In genomic region chr16:32143766-32144165, GRCm38 (mm10) we compare ENCODE assay signal across 28 mouse cellular contexts. TPM values are rescaled to one million over a fixed set of nuclear protein-coding genes. Genes with fewer than 3 reads are reported as not detected.
DNase-seq lines count a peak whose midpoint lies in the region; ATAC-seq and TF ChIP-seq lines count a peak whose summit lies in the region.
"Had no signal": no experiment of that assay in that cellular context is flagged by ENCODE, and none has a peak within 500 bp of the region (broad histone marks: within the 10 kb centered on the region; RNA-seq: fewer than 3 reads in every experiment).

No protein-coding gene starts in this region.

- H3K36me3 ChIP-seq in testis, adult 2 months (ENCODE audit: control insufficient read depth, insufficient read depth, low read length) = no peaks in the 10 kb centered on the region

- intact Hi-C loops in gastrocnemius, postnatal 36 days (cut with DNase I) = loop anchor here (10.0 kb wide), 1 partner anchor 351 kb away; the partner anchor contains the start of gene Zdhhc19

- no peak for ATAC-seq in cerebellum, adult (ENCODE audit: insufficient number of reproducible peaks, low FRiP score, low TSS enrichment)
- ATAC-seq: forebrain, embryonic 16.5 days; hindbrain, postnatal 0 days had no signal

- no peaks in the 10 kb centered on the region for H3K27me3 ChIP-seq in cerebellum, adult 2 months (ENCODE audit: control insufficient read depth, insufficient read depth, low read length)
- H3K27me3 ChIP-seq in testis, adult 2 months (ENCODE audit: control insufficient read depth, insufficient read depth, low read length) = no peaks in the 10 kb centered on the region
- H3K27me3 ChIP-seq: CH12.LX; embryonic facial prominence, embryonic 15.5 days; hindbrain, embryonic 13.5 days; kidney, embryonic 15.5 days had no signal

- DNase-seq in cerebellum, adult 2 months = peak; percentile 49 to 50
- DNase-seq in testis, postnatal 10 days (ENCODE audit: low spot score) = no peak
- peak; percentile 59 for DNase-seq in cerebellum, adult 9-11 months
- no peak for DNase-seq in left cerebral cortex, adult 11 months (ENCODE audit: low spot score)
- DNase-seq in gastrocnemius, postnatal 36 days = no peak
- DNase-seq: adrenal gland, postnatal 10 days; embryo, embryonic 11 days; gastrocnemius, postnatal 14 days; heart, adult 18-20 months; heart, postnatal 10 days; kidney, adult 18-20 months had no signal

- H3K27ac ChIP-seq in cerebellum, adult 2 months (ENCODE audit: insufficient read depth, low read length) = no peak overlapping the region
- H3K27ac ChIP-seq in testis, adult 2 months (ENCODE audit: control insufficient read depth, insufficient read depth, low read depth, low read length) = no peak overlapping the region
- H3K27ac ChIP-seq: embryonic facial prominence, embryonic 15.5 days; forebrain, embryonic 10.5 days; heart, embryonic 10.5 days; hindbrain, embryonic 13.5 days; hindbrain, postnatal 0 days; kidney, embryonic 15.5 days had no signal

- 58% methylated on average over 15 of the region's 15 CpGs for WGBS in cerebellum, adult 2 months

- no peak for TF ChIP-seq CTCF in cerebellum, adult 2 months (IDR thresholded peaks at IDR 0.05; ENCODE audit: borderline replicate concordance, insufficient read depth, low read depth, low read length)
- no peak for TF ChIP-seq CTCF in testis, adult 2 months (IDR thresholded peaks at IDR 0.05; ENCODE audit: control insufficient read depth, insufficient read depth, insufficient replicate concordance, low read depth, low read length)

- H3K4me1 ChIP-seq in cerebellum, adult 2 months (ENCODE audit: control insufficient read depth, insufficient read depth, low read length) = no peaks in the 10 kb centered on the region
- H3K4me1 ChIP-seq in testis, adult 2 months (ENCODE audit: control insufficient read depth, insufficient read depth, low read length) = peaks cover 18% of the 10 kb centered on the region
- H3K4me1 ChIP-seq: embryonic facial prominence, embryonic 15.5 days; hindbrain, embryonic 13.5 days; kidney, embryonic 15.5 days had no signal

- no peak for TF ChIP-seq POLR2A in cerebellum, adult 2 months (IDR thresholded peaks at IDR 0.05; ENCODE audit: borderline replicate concordance, insufficient read depth, low read length)
- no peak for TF ChIP-seq POLR2A in testis, adult 2 months (IDR thresholded peaks at IDR 0.05; ENCODE audit: control insufficient read depth, low read depth, low read length)

- H3K4me3 ChIP-seq in cerebellum, adult 2 months (replicated peaks; ENCODE audit: insufficient read depth, low read depth, low read length) = no peak overlapping the region
- peak overlapping the region; percentile 72 for H3K4me3 ChIP-seq in testis, adult 2 months (ENCODE audit: control insufficient read depth, low read depth, low read length)
- H3K4me3 ChIP-seq: embryonic facial prominence, embryonic 15.5 days; erythroblast, embryonic 14.5 days; forebrain, embryonic 10.5 days; heart, embryonic 10.5 days; hindbrain, embryonic 13.5 days; kidney, embryonic 15.5 days had no signal

RNA-seq across cellular contexts. Expression of gene Nrros, which starts 21.6 kb away (rescaled TPM):
- polyA plus RNA-seq in cerebellum, adult 2 months (2012; rRNA removed) = 4.1 and 4.8 TPM in 2 replicates
- 4.1 and 4.5 TPM in 2 replicates for polyA plus RNA-seq in testis, adult 2 months (2012; rRNA removed)
- 1 to 10 TPM; 2.0 to 2.1 TPM for total RNA-seq in gastrocnemius, postnatal 36 days (2021)

RNA-seq across cellular contexts. Expression of gene Bex6, which starts 35.9 kb away (rescaled TPM):
- polyA plus RNA-seq in cerebellum, adult 2 months (2012; rRNA removed) = not detected in 2 replicates
- polyA plus RNA-seq in testis, adult 2 months (2012; rRNA removed) = 1.6 and 1.9 TPM in 2 replicates
- not detected for total RNA-seq in gastrocnemius, postnatal 36 days (2021)
- total RNA-seq: adrenal gland, postnatal 10 days; adrenal gland, postnatal 4 days; CH12.LX; gastrocnemius, adult 18-20 months; gastrocnemius, postnatal 14 days; heart, adult 18-20 months; heart, postnatal 10 days; hindbrain, postnatal 0 days had no signal
- polyA plus RNA-seq: brain, embryonic 14.5 days; embryonic facial prominence, embryonic 11.5 days; erythroblast, embryonic 14.5 days; forebrain, embryonic 16.5 days; heart, embryonic 14.5 days; hindbrain, embryonic 13.5 days; hindbrain, postnatal 0 days; intestine, embryonic 14.5 days; kidney, embryonic 15.5 days had no signal

RNA-seq across cellular contexts. Expression of gene Cep19, which starts 44.2 kb away (rescaled TPM):
- 45.4 and 46.9 TPM in 2 replicates for polyA plus RNA-seq in cerebellum, adult 2 months (2012; rRNA removed)
- polyA plus RNA-seq in testis, adult 2 months (2012; rRNA removed) = 33.5 and 33.9 TPM in 2 replicates
- total RNA-seq in gastrocnemius, postnatal 36 days (2021) = 1 to 10 TPM; 7.8 to 9.4 TPM

RNA-seq across cellular contexts. Expression of gene Pigx, which starts 44.2 kb away (rescaled TPM):
- polyA plus RNA-seq in cerebellum, adult 2 months (2012; rRNA removed) = 27.6 and 30.3 TPM in 2 replicates
- polyA plus RNA-seq in testis, adult 2 months (2012; rRNA removed) = 7.6 and 8.5 TPM in 2 replicates
- 10 to 100 TPM in 1 of 2 experiments, 1 to 10 TPM in 1; 8.8 to 11.6 TPM for total RNA-seq in gastrocnemius, postnatal 36 days (2021)

Comparison
In these comparisons a context has a peak if more than half of its experiments do, and no peak if none do; other contexts are left out.
1. DNase-seq: peak in cerebellum, adult 2 months (2 of 2) and cerebellum, adult 9-11 months (single experiment); none in testis, postnatal 10 days (single experiment), left cerebral cortex, adult 11 months (single experiment) and gastrocnemius, postnatal 36 days (0 of 2).